Mouse (Mus musculus) thymus, adult 2 months (tissue): Measurements from ENCODE around the gene Kcnj4. TPM values are rescaled to one million over a fixed set of nuclear protein-coding genes. Genes with fewer than 3 reads are reported as not detected.

Source experiments
- DNase-seq: peaks from one replicate; pipeline ENCODE4 v3.0.0; 2021
- H3K27ac ChIP-seq: fragments of 200-500 bp; 2 replicates; pipeline ENCODE4 v1.5.1; 2012; ENCODE audit warnings: low read length, control low read depth; ENCODE audit not compliant: control insufficient read depth, insufficient read depth
- H3K27me3 ChIP-seq: fragments of 200-500 bp; 2 replicates; pipeline ENCODE4 v1.6.1; 2012; ENCODE audit warnings: mild to moderate bottlenecking, low read length, moderate library complexity, mixed read lengths; ENCODE audit not compliant: control insufficient read depth, insufficient read depth
- H3K36me3 ChIP-seq: fragments of 200-500 bp; 2 replicates; pipeline ENCODE4 v1.6.1; 2012; ENCODE audit warnings: mild to moderate bottlenecking, low read length, moderate library complexity; ENCODE audit not compliant: control insufficient read depth, insufficient read depth
- H3K4me1 ChIP-seq: fragments of 200-500 bp; replicated peaks from 2 replicates; pipeline ENCODE4 v1.6.1; 2012; ENCODE audit warnings: low read length; ENCODE audit not compliant: control insufficient read depth, insufficient read depth
- H3K4me3 ChIP-seq: fragments of 200-500 bp; 2 replicates; pipeline ENCODE4 v1.5.1; 2012; ENCODE audit warnings: mild to moderate bottlenecking, low read length, control low read depth, moderate library complexity; ENCODE audit not compliant: control insufficient read depth, insufficient read depth
- CTCF ChIP-seq: fragments of 200-500 bp; IDR thresholded peaks from 2 replicates; pipeline ENCODE4 v1.5.1; 2012; ENCODE audit warnings: mild to moderate bottlenecking, control low read depth, low read length, moderate library complexity, borderline replicate concordance; ENCODE audit not compliant: control insufficient read depth, poor library complexity, insufficient read depth; ENCODE audit errors: extremely low read depth
- POLR2A ChIP-seq: fragments of 200-500 bp; IDR thresholded peaks from 2 replicates; pipeline ENCODE4 v1.6.1; 2012; ENCODE audit warnings: mild to moderate bottlenecking, low read length, control low read depth, moderate library complexity; ENCODE audit not compliant: control insufficient read depth, poor library complexity, insufficient read depth; ENCODE audit errors: extremely low read depth
- WGBS: fragments of 180-500 bp; shearing (Covaris S2); methylation state at CpG from one replicate; pipeline ENCODE4 v1.1.7; 2018; 5-methylcytosine and 5-hydroxymethylcytosine counted together
- polyA plus RNA-seq: library from polyadenylated mRNA; depleted of rRNA; stranded (reverse); fragments of >200 nt; gene quantifications from 2 replicates; pipeline ENCODE4 v1.2.3, GENCODE M21; 2012

The Kcnj4 gene
- polyA plus RNA-seq, 1 experiment: not detected

- WGBS: 4% methylated on average over 71 of the region's 71 CpGs
- Histone ChIP-seq H3K4me1 (peaks cover 19% of the 10 kb centered on the region), H3K27ac (no peak within 1 kb of the TSS), H3K27me3 (peaks cover 9% of the 10 kb centered on the region; the same call in 1 of the 2 replicates), H3K36me3 (no peaks in the 10 kb centered on the region), H3K4me3 (peak within 1 kb of the TSS; percentile 33)
- peak; percentile 12 for DNase-seq
- 0 out of 2 replicates have a peak, but pooled peaks have one; percentile 17 for TF ChIP-seq CTCF
- TF ChIP-seq POLR2A: no peak
Measured at GRCm38 (mm10) chr15:79516171-79517096, 11.4 kb upstream of the Kcnj4 start, which contains the start of gene Kdelr3. Kdelr3 (plus strand) TSS chr15:79516411.

GRCm38 (mm10) chr15:79513940-79514339, 8.9 kb upstream of the Kcnj4 start:
- TF ChIP-seq POLR2A (no peak), CTCF (no peak)
- Histone ChIP-seq H3K4me1 (peaks cover 23% of the 10 kb centered on the region), H3K36me3 (no peaks in the 10 kb centered on the region), H3K27me3 (peaks cover 23% of the 10 kb centered on the region), H3K4me3 (no peak overlapping the region), H3K27ac (no peak overlapping the region)
- peak; percentile 14 for DNase-seq
- WGBS: 12% methylated on average over 9 of the region's 9 CpGs

- TF ChIP-seq POLR2A: no peak
- 0 out of 2 replicates have a peak, but pooled peaks have one; percentile 7 for TF ChIP-seq CTCF
- DNase-seq: peak; percentile 42
- Histone ChIP-seq H3K27me3 (peaks cover 31% of the 10 kb centered on the region), H3K4me3 (peak overlapping the region; percentile 28), H3K36me3 (no peaks in the 10 kb centered on the region), H3K27ac (no peak overlapping the region), H3K4me1 (peaks cover 21% of the 10 kb centered on the region)
- 6% methylated on average over 61 of the region's 61 CpGs for WGBS
Measured at GRCm38 (mm10) chr15:79511553-79512320, 6.7 kb upstream of the Kcnj4 start.

GRCm38 (mm10) chr15:79510425-79510824, 5.4 kb upstream of the Kcnj4 start:
- no peak overlapping the region for H3K4me3 ChIP-seq
- no peak for DNase-seq
- WGBS: 92% methylated on average over 7 of the region's 7 CpGs
- no peak for TF ChIP-seq POLR2A
- TF ChIP-seq CTCF: no peak
- H3K27me3 ChIP-seq: peaks cover 36% of the 10 kb centered on the region
- no peak overlapping the region for H3K27ac ChIP-seq
- H3K4me1 ChIP-seq: peaks cover 17% of the 10 kb centered on the region
- H3K36me3 ChIP-seq: no peaks in the 10 kb centered on the region

GRCm38 (mm10) chr15:79509998-79510397, 5.0 kb upstream of the Kcnj4 start:
- no peak overlapping the region for H3K4me3 ChIP-seq
- H3K27ac ChIP-seq: no peak overlapping the region
- TF ChIP-seq CTCF (no peak), POLR2A (no peak)
- H3K36me3 ChIP-seq: no peaks in the 10 kb centered on the region
- peaks cover 19% of the 10 kb centered on the region for H3K4me1 ChIP-seq
- WGBS: 30% methylated on average over 6 of the region's 6 CpGs
- peaks cover 41% of the 10 kb centered on the region for H3K27me3 ChIP-seq
- DNase-seq: no peak

- no peak for DNase-seq
- Histone ChIP-seq H3K27ac (no peak overlapping the region), H3K36me3 (no peaks in the 10 kb centered on the region), H3K27me3 (peaks cover 53% of the 10 kb centered on the region), H3K4me1 (peaks cover 14% of the 10 kb centered on the region), H3K4me3 (no peak overlapping the region)
- TF ChIP-seq CTCF: no peak
- no peak for TF ChIP-seq POLR2A
- WGBS: 65% methylated on average over 31 of the region's 31 CpGs
Measured at GRCm38 (mm10) chr15:79507055-79507828, 2.2 kb upstream of the Kcnj4 start.
